Mouse (Mus musculus) bone marrow, adult 2 months (tissue): ENCODE results near the gene Dhx16.

Experiments
- CTCF ChIP-seq: fragments of 200-500 bp; IDR thresholded peaks from 2 replicates; pipeline ENCODE4 v1.5.1; 2011; ENCODE audit warnings: low read length, control low read depth; ENCODE audit not compliant: control insufficient read depth, insufficient read depth
- POLR2A ChIP-seq: fragments of 200-500 bp; IDR thresholded peaks from 2 replicates; pipeline ENCODE4 v1.6.1; 2011; ENCODE audit warnings: low read depth, mild to moderate bottlenecking, control low read depth, low read length, borderline replicate concordance; ENCODE audit not compliant: control insufficient read depth

DNA sequence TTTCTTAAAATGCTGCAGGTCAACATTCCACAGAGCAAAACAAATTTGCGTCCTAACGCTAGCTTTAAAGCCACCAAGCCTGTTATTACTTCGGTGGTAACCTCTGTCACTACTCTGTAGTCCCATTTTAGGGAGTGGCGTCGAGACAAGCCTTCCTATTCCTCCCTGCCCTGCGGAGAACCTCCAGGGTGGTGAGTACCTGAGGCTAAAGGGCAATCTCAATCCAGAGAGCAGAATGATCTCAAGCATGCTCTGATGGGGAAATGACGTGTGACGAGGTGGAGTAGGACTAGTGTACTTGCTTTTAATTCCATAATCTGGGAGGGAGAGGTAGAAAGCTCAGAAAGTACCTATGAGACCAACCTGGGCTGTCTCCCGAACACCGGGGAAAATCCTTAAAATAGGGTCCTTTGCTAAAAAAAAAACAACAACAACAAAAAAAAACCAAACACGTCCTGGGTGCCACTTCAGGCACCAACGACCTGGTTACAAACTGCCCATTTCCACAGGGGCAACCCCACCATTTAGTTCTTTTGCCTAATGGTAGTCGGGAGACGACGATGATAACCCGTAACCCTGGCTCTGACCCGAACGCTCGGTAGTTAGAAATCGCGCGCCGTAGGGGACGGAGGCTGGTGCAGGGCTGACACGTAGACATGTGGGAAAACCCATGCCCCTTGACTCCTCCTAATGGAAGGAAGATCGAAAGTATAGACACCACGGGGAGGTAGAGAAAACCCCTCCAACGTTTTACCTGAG lies 36.1 kb downstream of the Dhx16 start:
- TF ChIP-seq CTCF = no peak
- TF ChIP-seq POLR2A = no peak
